Mouse (Mus musculus) liver, embryonic 14.5 days (tissue): ENCODE data around the gene Nadk2.

Experiments
- CTCF ChIP-seq: IDR thresholded peaks from 2 replicates; pipeline ENCODE4 v1.5.1; 2016; ENCODE audit warnings: antibody characterized with exemption, low read depth, control low read depth
- EP300 ChIP-seq: IDR thresholded peaks from 2 replicates; pipeline ENCODE4 v1.6.1; 2016; ENCODE audit warnings: antibody characterized with exemption, low read depth

- no peak for TF ChIP-seq CTCF
- TF ChIP-seq EP300, result no peak
These were observed 15.8 kb downstream of the Nadk2 start for GRCm38 (mm10) chr15:9086813-9087212.
